Mouse (Mus musculus) lung, postnatal 14 days (tissue): ENCODE measurements around the gene Nol7.

Experiments used
- DNase-seq: peaks from one replicate; pipeline ENCODE4 v3.0.0; 2021

The Nol7 gene

DNA sequence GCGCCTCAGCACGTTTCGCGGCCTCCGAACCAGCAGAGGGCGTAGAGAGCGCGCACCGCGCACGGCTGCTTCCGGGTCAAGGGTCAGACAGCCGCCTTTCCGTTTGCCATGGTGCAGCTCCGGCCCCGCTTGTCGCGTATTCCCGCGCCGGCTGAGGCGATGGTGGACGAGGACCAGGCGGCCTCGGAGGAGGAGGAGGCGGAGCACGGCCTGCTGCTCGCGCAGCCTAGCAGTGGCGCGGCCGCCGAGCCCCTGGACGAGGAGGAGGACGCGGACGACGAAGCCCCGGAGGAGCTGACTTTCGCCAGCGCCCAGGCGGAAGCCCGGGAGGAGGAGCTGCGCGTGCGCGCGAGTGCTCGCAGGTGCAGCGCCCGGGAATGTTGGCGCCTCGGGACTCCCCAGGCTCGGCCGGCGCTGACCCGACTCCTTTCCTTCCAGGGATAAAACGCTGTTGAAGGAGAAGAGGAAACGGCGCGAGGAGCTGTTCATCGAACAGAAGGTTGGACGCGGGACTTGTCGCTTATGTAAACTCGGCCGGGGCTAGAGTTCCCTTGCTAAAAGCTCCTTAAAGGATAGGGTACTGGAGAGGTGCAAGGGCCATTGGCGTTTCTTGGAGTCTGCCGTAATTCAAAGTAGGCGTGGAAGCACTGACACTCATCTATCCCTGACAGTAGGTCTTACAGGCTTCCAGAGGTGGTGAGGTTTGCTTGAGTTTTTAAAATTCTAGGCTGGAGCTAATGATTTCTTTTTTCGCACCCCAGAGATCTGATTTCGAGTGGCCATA, at the start of gene Nol7:
Nol7 (plus strand) TSS at position 94 of the 784 bp plus-strand sequence.
- peak; percentile 97 for DNase-seq

DNA sequence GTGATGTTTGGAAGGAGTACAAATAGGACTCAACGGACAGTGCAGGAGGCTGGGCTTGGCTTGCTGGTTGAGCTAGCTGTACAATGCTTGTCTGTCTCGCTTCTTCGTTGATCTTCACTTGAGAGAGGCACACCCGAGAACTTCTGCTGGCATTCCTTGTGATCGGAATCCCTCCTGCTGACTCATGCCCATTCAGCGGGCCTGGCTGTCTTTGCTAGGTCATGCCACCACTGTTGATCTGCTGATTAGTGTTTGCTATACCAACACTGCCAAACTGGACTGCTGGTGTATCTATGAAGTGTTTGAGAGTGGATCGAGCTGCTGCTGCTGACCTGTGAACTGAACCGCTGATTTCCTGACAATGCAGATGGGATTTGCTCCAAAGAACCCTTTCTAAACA, 48.8 kb upstream of the Nol7 start:
- DNase-seq = no peak

DNA sequence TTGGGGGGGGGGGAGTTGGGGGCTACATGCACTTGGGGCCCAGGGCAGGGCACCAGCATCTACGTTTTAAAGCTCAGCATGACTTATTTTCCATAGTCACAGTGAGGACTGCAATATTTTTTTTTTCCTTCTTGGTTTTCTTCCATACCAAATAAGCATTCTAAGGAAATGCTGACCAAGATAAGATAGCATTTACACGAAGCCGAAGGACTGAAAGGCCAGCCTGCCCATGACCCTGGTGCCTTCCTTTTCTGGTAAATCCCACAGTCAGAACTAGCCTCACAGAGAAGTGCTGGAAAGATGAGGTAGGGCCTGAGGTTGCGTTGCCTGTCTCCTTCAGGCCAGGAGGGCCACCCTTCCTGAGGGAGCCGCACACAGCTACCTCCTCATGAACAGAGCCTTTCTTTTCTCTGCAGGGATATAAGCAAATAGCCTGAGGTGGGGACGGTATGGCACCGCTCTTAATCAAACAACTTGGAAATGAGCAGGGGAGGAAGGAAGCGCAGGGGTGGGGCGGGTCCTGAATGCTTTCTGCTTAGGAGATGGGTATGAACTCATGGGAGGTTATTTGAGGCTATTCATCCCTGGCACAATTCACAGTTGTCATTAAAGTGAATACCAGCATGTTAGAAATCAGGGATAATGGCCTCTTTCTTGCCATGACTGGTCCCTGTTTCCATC, 47.6 kb upstream of the Nol7 start:
- DNase-seq = peak; percentile 44

DNA sequence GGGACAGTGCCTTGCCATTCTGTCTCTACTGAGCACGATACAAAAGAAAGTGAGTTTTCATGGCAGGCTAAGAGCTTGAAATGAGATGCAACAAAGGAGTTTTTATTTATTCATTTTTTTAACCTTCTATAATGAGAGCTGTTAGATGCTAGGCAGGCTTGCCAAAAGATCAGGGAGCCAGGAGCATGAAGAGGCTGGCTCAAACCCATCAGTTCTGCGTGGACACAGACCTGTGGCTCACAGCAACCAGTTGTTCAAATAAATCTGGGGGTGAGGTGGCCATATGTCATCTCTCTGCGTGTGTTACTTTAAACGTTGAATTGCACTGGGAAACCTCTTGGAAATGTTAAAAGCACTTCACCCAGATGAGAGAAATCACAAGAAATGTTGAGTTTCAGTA, 44.8 kb upstream of the Nol7 start:
- DNase-seq = no peak

DNA sequence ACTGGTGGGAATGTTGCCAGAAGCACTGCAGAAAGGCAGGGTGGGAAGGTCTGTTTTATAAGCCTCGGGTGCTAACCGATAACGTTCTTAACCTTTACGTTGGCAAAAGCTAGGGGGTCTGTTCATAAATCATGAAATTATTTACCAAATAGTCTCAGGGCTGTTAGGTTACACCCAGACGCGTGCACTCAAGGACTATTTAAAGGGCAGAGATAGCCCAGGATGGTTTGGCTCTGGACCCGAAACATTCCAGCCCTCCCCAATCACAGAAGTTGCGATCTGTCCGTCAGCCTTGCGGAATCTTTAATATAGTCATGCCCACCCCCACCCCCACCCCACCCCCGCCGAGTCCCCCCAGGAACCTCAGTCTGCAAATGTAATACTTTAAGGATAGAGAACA, 43.8 kb upstream of the Nol7 start:
- no peak for DNase-seq

DNA sequence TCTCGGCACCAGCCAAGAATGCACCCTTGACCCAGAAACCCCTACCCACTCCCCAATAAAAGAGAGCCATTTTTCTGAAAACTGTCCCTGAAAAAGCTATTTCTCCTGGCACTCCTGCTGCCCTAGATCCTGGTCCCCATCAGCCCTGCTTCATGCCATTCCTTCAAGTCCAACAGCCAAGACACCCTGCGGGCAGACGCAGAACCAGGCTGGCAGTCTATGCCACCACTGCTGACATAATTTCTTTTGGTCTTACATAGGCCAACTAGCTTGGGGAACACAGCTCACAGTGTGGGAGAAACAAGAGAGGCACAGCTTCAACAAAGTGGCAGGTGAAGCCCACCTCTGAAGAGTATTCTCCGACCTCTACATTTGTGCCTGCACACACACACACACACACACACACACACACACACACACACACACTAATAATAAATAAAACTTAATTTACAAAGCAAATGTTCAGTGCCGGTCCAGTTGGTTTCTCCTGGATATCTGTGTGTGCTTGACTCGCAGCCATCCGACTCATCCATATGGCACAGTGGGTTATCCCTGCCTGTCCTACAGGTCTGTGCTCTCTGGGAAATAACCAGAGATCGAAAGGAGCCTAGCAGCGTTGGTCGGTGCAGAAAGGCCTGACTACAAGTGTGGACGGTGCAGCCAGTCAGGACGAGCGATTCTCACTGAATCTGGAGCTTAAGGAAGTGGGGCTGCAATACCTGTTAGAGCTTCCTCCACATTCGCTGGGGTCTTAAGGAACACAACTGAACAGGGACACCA, 41.7 kb upstream of the Nol7 start:
- DNase-seq = no peak

DNA sequence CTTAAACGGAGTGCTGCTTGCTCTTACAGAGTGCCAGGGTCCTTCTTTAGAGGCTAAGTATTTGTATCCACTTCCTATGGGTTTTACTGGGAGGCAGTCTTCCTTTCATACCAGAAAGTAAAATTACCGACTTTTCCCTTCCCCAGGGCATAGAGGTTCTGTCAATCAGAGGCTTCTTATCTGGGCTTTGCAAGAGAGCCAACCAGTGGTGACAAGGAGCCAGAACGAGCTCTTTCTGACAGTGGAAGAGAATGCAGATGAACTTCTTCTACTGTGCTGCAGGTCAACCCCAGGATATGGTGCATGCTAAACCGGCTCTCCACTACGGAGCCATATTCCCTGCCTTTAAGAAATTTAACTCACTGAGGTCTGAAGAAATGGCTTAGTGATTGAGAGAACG, 37.7 kb upstream of the Nol7 start:
- DNase-seq = no peak

DNA sequence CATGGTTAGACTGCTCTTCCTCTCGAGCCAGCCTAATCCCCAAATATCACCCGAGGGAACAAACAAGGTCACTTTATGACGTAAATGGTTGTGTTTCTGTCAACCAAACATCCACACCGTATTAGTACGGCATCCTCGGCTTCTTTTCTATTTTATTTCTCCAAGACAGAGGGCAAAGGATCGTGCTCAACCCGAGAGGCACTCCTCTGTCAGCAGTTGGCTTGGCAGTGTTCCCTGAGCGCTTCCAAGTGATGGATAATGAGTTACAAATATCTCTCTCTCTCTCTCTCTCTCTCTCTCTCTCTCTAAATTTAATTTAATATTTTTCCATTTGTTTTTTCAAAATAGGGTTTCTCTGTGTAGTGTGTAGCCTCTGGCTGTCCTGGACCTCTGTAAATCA, 35.8 kb upstream of the Nol7 start:
- peak; percentile 23 for DNase-seq

DNA sequence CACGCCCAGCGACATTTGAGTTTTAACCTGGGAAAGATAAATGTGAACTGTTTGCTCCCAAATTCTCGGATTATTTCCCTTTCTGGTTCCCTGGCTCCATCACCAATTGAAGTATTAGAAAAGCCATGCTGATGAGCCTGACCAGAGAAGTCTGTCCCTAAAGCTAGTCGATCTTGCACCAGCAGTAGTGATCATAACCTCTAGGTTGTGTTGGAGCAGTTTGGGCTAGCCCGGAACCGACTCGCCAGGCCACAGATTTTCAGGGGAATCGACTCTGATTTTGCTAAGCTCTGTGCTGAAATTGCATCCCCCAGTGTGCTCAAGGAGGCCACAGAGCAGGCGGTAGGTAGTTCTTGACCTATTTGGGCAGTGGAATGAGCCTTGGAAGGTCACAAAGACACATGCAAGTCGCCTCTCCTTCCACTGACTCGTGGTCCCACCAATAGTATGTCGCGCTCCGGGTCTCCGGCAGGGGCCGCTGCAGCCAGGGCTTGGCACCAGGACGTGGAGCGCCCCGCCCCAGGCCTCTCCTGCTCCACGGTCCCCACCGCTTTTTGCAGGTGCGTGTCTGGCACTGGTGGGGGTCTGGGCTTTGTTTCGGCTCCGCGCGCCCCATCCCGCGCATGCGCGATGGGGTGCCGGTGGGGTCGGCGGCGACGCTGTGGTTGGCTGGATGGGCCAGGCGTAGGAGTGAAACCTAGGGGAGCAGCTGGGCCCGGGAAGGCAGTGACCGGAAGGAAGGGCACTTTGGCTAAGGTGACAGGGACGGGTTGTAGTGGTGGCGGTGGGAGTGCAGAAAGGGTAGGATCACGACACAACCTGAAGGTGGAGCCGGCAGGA, 33.0 kb upstream of the Nol7 start, which contains the start of gene Sirt5:
Sirt5 (plus strand) TSS at position 512 of the 840 bp plus-strand sequence.
- peak; percentile 94 for DNase-seq

DNA sequence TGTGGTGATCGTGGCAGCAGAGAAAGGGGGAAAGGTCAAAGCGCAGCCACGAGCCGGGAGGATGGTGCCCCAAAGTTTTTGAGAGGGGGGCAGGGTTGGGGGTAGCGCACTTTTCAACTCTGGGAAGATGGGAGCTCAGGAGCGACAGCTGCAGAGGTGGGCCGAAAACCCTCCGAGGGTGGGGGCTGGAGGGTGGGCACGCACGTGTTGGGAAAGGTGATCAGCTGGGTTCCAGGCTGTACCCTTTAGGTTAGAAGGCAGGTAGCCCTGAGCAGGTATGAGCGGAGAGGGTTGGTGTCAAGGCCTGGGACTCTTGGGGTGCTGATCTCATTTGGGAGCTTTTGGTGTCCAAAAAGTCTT, 32.4 kb upstream of the Nol7 start:
- DNase-seq = no peak

DNA sequence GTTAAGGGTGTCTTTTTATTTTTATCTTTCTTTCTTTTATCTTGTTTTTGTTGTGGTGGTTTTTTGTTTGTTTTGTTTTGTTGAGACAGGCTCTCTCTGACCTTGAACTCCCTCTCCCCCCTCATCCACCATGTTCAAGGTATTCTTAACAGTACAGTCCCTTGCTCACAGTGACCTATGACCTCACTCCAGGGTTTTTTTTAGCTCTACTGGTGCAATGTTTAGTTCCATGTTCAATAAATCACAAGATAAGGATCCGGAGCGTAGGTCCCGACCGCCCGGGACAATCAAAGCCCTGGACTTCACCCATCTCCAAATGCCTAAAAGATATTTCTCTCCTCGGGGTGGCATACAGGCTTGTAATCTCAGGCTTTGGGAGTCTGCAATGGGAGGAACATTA, 28.1 kb upstream of the Nol7 start:
- DNase-seq = no peak

DNA sequence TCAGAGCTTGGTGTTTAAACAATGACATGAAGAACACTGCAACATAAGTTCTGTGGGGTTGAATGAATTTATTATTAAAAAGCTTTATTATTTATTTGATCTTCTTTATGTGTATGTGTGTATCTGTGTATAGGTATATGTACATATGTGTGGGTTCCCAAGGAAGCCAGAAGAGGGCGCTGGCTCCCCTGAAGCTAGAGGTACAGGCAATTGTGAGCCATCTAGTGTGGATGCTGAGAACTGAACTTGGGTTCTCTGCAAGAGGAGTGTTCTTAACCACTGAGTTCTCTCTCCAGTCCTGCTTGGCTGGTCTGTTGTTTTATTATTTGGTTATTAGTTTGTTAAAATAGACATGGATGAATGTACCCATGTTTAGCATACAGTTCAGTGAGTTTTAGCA, 25.3 kb upstream of the Nol7 start:
- DNase-seq = no peak

DNA sequence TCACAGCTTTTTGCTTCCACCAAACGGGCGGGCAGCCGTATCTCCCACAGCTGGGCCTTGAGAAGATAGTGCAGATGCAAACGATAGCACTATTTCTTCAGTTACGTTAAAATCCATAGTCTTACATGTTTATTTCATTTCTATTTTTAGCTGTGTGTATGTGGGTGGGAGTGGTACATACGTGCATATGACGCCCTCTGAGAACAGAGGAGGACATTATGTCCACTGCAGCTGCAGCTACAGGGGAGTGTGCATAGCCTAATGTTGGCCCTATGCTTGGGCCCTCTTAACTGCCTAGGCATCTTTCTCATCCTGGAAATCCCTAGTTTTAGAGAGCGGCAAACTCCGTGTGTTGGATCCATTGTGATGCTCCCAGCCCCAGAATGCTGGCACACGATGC, 24.0 kb upstream of the Nol7 start:
- DNase-seq = no peak

DNA sequence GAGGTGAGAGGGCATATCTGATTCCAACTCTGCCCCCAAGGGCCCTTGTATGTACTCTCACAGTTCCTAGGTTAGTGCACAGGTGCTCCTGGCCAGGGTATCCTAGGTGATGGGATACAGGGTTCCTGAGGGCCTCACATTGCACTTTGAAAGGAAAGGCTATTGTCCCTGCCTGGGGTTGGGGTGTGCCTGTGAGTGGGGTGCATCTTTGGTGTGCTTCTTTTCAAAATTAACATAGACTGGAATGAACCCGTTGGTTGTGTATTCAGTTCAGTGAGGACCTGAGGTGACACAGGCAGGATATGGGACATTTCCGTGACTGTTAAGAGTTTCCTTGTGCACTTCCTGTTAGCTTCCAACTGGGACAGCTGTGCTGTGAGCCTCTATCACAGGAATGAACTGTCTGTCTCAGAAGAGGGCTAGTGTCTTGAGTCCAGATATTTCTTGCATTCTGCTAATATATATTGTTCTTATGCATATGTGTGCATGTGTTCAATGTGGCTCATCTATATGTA, 23.2 kb upstream of the Nol7 start:
- DNase-seq = no peak

DNA sequence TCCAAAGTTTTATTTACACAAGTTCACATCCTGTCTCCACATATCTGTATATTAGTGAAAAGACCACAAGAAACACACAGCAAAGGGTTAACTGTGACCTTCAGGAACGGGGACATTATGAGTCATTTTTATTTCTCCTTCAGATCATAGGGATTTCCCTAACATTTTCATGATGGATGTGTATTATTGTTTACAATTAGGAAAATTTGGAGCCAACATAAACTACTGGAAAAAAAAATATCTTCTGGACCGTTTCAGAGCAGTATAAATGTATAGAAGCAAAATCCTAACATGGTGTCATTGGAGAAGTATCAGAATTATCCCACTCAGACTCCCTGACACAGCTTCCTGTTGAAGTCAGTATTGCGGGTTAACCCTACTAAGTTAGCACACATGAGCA, 18.2 kb upstream of the Nol7 start:
- DNase-seq = no peak

DNA sequence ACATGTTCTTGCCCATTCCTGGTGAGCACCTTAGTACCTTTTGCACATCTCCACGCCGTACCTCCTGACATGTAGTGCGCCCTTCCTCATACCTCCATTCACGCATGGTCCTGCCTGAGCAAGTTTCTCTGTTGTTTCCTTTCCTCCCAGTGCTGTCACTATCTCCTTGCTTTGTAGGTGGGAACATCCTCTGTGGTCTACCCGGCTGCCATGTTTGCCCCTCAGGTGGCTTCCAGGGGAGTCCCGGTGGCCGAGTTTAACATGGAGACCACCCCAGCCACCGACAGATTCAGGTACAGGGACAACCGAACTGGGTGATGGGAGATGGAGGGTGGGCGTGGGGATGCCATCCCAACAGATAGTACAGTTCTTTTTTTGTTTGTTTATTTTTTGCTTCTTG, 12.9 kb upstream of the Nol7 start:
- no peak for DNase-seq

DNA sequence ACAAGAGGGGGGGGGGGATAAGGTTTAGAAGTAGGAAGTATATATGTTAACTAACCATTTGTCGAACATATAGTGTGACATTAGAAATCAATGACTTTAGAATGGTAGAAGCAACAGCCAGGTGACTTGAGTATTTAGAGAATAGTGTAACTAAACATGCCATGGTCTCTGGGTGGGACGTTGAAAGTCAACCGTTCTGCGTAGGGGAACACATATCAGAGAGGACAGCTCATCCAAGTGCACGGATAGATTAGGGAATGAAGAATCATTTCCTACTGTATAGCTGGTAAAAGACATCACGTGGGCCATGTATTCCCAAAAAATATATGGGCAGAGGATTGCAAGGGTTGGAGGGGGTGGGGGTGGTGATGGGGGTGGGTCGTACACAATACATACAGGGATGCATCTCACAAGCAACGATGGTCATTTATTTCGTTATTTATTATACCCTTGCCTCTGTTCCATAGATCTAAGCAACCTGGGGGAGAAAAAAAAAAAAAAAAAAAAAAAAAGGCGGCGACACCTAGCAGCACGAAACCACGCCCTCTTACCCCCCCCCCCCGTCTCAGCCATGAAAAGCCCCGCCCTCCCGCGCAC, 392 bp upstream of the Nol7 start:
- DNase-seq = no peak

DNA sequence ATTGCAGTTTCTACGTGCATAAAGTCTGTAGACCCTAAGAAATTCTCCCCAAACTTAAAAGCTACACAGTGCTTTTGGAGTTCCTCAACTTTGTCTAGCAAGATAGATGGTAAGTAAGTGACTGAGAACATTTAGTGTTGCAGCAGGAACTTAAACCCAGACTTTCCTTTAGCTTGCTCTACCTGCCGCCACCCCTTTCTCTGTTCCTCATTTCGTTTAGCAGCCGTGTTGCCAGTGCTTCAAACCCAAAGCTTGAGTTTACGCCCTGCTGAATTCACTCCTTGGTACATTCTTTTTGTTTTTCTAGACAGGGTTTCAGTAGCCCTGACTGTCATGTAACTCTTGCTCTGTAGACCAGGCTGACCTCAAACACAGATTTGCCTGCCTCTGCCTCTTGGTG, 1.4 kb downstream of the Nol7 start:
- DNase-seq = no peak

DNA sequence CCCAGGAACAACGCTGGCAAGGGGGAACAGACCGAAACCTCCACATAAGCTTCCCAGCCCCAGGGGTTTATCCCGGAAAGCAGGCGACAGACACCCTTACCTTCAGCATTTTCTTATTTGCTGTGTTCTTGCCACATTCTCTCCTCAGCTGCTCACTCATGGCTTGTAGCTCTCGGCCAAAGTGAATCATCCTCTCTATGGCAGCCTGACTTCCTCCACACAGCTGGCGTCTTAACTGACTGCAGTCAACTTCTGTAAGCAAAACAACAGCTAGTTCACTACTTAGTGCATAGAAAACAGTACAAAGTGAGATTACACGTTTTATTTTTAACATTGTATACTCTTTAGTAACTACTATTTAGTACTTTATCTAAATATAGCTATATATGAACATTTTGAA, 14.1 kb downstream of the Nol7 start:
- no peak for DNase-seq

DNA sequence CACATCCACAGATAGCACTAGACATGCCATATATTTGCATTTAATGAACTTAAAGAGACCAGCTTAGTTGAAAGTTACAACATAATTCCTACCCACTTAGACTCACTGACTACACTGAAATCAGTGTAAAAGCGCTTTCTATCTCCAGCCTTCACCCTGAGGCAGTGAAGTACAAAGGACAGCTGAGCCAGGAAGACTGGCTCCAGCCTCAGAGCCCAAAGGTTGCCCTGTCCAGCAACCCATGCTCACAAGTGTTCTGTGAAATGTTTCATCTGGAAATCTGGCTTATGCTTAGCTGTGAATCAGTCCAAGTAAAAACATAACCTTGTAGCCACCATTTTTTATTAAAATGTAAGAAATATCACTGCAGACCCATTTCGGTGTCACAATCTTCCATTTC, 15.4 kb downstream of the Nol7 start:
- no peak for DNase-seq

DNA sequence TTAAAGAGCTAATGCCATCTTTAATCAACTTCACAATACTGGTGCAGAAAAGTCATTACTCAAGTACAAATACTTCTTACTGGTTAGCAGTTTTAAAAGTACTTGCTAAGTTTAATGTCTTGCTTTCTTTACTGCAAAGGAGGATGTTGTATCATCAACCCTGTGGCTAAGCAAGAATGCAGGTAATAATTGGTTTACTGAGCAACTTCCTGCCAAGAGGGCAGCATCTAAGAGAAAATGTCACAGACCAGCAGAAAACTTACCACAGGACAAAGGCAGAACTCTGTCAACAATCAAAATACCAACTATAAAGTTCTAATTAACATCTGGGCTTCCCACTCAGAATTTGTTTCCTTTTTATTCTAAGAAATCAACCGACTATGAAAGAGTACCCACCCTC, 17.1 kb downstream of the Nol7 start:
- no peak for DNase-seq

DNA sequence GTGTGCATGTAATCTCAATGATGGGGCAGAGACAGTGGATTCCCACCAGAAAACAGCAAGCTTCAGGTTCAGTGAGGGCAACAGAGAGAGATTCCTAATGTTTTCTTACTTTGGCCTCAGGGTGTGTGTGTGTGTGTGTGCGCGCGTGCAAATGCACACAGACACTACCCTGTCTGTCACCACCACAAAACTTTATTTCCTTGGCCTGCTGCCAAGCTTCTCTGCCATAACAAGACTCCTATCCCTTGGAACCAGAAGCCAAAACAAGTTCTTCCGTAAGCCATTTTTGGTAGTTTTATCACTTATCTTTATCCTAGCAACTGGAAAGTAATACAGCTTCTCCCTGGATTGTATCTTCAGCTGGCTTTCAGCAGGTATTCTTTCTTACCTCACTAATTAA, 30.2 kb downstream of the Nol7 start:
- DNase-seq = no peak
